Mouse (Mus musculus): ENCODE measurements around the gene Acp2. TPM values are rescaled to one million over a fixed set of nuclear protein-coding genes. Genes with fewer than 3 reads are reported as not detected.

The Acp2 gene
- polyA plus RNA-seq, 1 experiment, result 14.5 TPM

DNA sequence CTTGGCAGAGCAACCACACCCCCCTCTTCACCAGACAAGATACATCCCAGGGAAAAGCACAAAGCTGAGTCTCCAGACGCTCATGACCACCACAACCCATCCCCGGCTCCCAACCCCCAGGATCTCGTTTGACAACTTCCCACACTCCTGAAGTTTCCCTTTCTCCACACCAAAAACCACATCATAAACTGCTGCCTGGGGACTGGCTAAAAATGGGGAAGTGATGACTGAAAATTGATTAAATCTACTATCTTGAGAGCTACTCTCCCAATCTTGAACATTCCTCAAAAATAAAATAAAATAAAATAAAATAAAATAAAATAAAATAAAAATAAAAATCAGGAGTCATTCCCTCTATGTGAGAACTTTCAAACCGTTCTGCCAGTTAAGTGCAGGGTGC lies 39.7 kb upstream of the Acp2 start:
- Histone ChIP-seq H3K4me1 (ENCODE audit: control insufficient read depth, insufficient read depth, low read length) (no peaks in the 10 kb centered on the region), H3K9me3 (replicated peaks; ENCODE audit: control insufficient read depth, insufficient read depth, low read length, poor library complexity, severe bottlenecking) (no peaks in the 10 kb centered on the region), H3K27ac (ENCODE audit: insufficient read depth, low read length) (no peak overlapping the region), H3K27me3 (ENCODE audit: control insufficient read depth, insufficient read depth, low read length, poor library complexity, severe bottlenecking) (no peaks in the 10 kb centered on the region), H3K4me3 (ENCODE audit: low read depth, low read length) (no peak overlapping the region), H3K9ac (ENCODE audit: low read depth, poor library complexity, severe bottlenecking) (no peak overlapping the region), H3K36me3 (ENCODE audit: control insufficient read depth, insufficient read depth, low read length, poor library complexity, severe bottlenecking) (no peaks in the 10 kb centered on the region)
- TF ChIP-seq CTCF (IDR thresholded peaks at IDR 0.05; ENCODE audit: low read depth, low read length) (no peak), EP300 (IDR thresholded peaks at IDR 0.05; ENCODE audit: insufficient read depth, low read depth, low read length) (no peak), POLR2A (IDR thresholded peaks at IDR 0.05; ENCODE audit: insufficient read depth, low read length) (no peak)

DNA sequence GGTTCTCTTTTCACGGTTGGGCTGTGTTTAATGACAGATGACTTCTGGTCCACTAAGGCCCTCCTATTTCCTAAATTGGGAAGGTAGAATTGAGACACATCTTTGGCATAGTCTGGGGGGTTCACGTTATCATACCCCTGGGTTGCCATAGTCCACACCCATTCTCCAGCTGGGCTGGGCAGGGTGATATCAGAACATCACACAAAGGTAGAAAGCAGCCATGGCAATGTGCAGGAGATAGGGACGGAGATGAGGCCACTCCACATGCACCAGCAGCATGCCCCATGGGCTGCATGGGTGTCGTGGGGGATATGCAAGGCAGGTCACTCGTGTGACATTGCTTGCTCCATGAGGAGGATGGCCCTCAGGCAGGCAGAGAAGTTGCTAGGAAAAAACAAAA lies 39.2 kb upstream of the Acp2 start:
- no peak overlapping the region for H3K4me3 ChIP-seq (ENCODE audit: low read depth, low read length)
- H3K27me3 ChIP-seq (ENCODE audit: control insufficient read depth, insufficient read depth, low read length, poor library complexity, severe bottlenecking), result no peaks in the 10 kb centered on the region
- no peak overlapping the region for H3K9ac ChIP-seq (ENCODE audit: low read depth, poor library complexity, severe bottlenecking)
- TF ChIP-seq CTCF (IDR thresholded peaks at IDR 0.05; ENCODE audit: low read depth, low read length) (no peak), POLR2A (IDR thresholded peaks at IDR 0.05; ENCODE audit: insufficient read depth, low read length) (no peak), EP300 (IDR thresholded peaks at IDR 0.05; ENCODE audit: insufficient read depth, low read depth, low read length) (no peak)
- no peaks in the 10 kb centered on the region for H3K36me3 ChIP-seq (ENCODE audit: control insufficient read depth, insufficient read depth, low read length, poor library complexity, severe bottlenecking)
- H3K4me1 ChIP-seq (ENCODE audit: control insufficient read depth, insufficient read depth, low read length), result no peaks in the 10 kb centered on the region
- H3K27ac ChIP-seq (ENCODE audit: insufficient read depth, low read length), result no peak overlapping the region
- H3K9me3 ChIP-seq (replicated peaks; ENCODE audit: control insufficient read depth, insufficient read depth, low read length, poor library complexity, severe bottlenecking), result no peaks in the 10 kb centered on the region

DNA sequence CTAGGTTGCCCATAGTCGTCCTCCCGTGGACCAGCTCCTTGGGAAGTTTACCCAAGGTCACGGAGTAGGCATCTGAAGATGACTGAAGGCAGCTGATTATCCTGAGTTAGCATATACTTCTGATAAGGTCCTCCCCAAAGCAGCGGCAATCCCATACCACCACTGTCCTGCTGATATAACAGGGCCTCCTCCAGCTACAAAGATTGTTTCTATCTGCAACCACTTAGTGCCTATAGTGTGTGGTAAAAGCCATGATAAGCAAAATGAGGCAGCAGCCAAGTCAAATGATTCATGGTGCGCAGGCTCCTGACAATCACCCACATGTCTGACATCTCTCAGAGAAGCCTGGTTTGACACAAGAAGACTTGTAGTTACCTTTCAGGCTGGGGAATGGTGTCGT lies 37.7 kb upstream of the Acp2 start:
- Histone ChIP-seq H3K36me3 (ENCODE audit: control insufficient read depth, insufficient read depth, low read length, poor library complexity, severe bottlenecking) (no peaks in the 10 kb centered on the region), H3K9ac (ENCODE audit: low read depth, poor library complexity, severe bottlenecking) (no peak overlapping the region)
- TF ChIP-seq POLR2A (IDR thresholded peaks at IDR 0.05; ENCODE audit: insufficient read depth, low read length), result no peak
- TF ChIP-seq EP300 (IDR thresholded peaks at IDR 0.05; ENCODE audit: insufficient read depth, low read depth, low read length), result no peak
- TF ChIP-seq CTCF (IDR thresholded peaks at IDR 0.05; ENCODE audit: low read depth, low read length), result no peak

DNA sequence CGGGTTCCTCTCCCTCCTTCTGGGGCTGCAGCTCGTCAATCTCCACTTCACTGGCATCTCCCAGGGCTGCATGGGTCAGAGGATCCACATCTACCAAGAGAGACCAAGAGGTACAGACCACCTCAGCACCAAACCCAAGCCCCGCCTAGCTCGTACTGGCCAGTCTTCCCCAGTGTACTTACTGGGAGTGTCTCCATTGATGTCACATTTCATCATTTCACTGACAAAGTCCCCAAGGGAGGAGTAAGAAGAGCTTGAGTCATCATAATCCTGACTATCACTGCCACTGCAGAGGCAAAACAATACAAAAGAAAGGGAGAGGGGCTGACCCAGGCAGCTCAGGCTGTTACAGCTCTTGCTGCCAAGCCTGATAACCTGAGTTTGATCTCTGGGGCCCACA lies 35.1 kb upstream of the Acp2 start:
- Histone ChIP-seq H3K36me3 (ENCODE audit: control insufficient read depth, insufficient read depth, low read length, poor library complexity, severe bottlenecking) (no peaks in the 10 kb centered on the region), H3K4me1 (ENCODE audit: control insufficient read depth, insufficient read depth, low read length) (peaks cover 1% of the 10 kb centered on the region), H3K9me3 (replicated peaks; ENCODE audit: control insufficient read depth, insufficient read depth, low read length, poor library complexity, severe bottlenecking) (no peaks in the 10 kb centered on the region), H3K27ac (ENCODE audit: insufficient read depth, low read length) (no peak overlapping the region), H3K4me3 (ENCODE audit: low read depth, low read length) (no peak overlapping the region), H3K9ac (ENCODE audit: low read depth, poor library complexity, severe bottlenecking) (no peak overlapping the region), H3K27me3 (ENCODE audit: control insufficient read depth, insufficient read depth, low read length, poor library complexity, severe bottlenecking) (no peaks in the 10 kb centered on the region)
- TF ChIP-seq EP300 (IDR thresholded peaks at IDR 0.05; ENCODE audit: insufficient read depth, low read depth, low read length) (no peak), POLR2A (IDR thresholded peaks at IDR 0.05; ENCODE audit: insufficient read depth, low read length) (no peak), CTCF (IDR thresholded peaks at IDR 0.05; ENCODE audit: low read depth, low read length) (no peak)

More for the DNA sequence above, 37.7 kb upstream of the Acp2 start:
- H3K4me1 ChIP-seq (ENCODE audit: control insufficient read depth, insufficient read depth, low read length), result no peaks in the 10 kb centered on the region
- H3K9me3 ChIP-seq (replicated peaks; ENCODE audit: control insufficient read depth, insufficient read depth, low read length, poor library complexity, severe bottlenecking), result no peaks in the 10 kb centered on the region
- no peak overlapping the region for H3K4me3 ChIP-seq (ENCODE audit: low read depth, low read length)
- no peaks in the 10 kb centered on the region for H3K27me3 ChIP-seq (ENCODE audit: control insufficient read depth, insufficient read depth, low read length, poor library complexity, severe bottlenecking)
- H3K27ac ChIP-seq (ENCODE audit: insufficient read depth, low read length), result no peak overlapping the region

DNA sequence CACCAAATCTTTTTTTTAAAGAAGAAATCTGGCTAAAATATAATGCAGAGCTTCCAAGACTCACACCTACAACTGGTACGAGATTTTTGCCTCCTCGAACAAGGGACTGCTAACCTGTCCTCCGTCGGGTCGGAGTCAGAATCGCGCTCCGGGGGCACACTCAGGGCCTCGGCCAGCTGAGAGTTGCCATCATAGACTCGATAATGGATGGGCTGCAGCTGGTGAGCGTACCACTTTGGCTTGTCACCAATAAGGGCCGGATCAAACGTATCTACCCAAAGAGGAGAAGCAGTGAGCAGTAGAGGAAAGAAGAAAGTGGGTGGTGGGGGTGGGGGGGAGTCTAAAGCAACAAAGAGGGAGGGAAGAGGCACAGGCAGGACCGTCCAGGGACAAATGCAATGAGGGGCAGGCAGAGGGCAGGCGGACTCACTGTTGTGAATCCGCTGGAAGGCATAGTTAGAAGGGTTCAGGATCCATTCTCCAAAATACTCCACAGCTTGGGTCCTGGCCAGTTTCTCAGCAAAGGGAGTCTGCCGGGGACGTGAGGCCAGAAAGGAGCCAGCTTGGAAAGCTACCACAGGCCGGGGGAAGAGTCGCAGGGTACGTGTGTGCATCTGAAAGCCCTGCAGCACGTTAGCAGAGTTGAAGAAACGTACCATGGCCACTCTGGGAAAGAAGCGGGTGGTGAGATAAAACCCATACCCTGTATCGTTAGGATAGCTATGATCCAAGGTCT lies 32.9 kb upstream of the Acp2 start:
- Histone ChIP-seq H3K27me3 (ENCODE audit: control insufficient read depth, insufficient read depth, low read length, poor library complexity, severe bottlenecking) (no peaks in the 10 kb centered on the region), H3K27ac (ENCODE audit: insufficient read depth, low read length) (no peak overlapping the region), H3K9me3 (replicated peaks; ENCODE audit: control insufficient read depth, insufficient read depth, low read length, poor library complexity, severe bottlenecking) (no peaks in the 10 kb centered on the region), H3K4me3 (ENCODE audit: low read depth, low read length) (no peak overlapping the region), H3K4me1 (ENCODE audit: control insufficient read depth, insufficient read depth, low read length) (peaks cover 1% of the 10 kb centered on the region), H3K36me3 (ENCODE audit: control insufficient read depth, insufficient read depth, low read length, poor library complexity, severe bottlenecking) (no peaks in the 10 kb centered on the region), H3K9ac (ENCODE audit: low read depth, poor library complexity, severe bottlenecking) (no peak overlapping the region)
- TF ChIP-seq EP300 (IDR thresholded peaks at IDR 0.05; ENCODE audit: insufficient read depth, low read depth, low read length) (no peak), CTCF (IDR thresholded peaks at IDR 0.05; ENCODE audit: low read depth, low read length) (no peak), POLR2A (IDR thresholded peaks at IDR 0.05; ENCODE audit: insufficient read depth, low read length) (no peak)

DNA sequence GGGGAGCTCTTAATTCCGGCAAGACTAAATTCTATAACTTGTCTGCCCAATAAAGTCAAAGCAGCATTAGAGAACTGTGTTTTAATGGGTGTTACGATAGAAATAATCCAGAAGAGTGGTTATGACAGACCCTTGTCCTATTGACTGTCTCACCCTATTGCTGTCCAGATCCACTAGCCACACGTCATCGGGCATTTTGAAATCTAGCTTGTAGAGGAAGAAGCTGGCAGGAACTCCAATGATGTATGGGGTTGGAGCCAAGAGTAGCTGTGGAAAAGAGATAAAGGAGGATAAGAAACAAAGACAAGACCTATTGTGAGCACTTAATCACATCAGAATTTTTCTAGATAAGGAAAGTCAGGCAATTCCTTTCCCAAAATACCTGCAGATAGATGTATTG lies 27.2 kb upstream of the Acp2 start:
- Histone ChIP-seq H3K27me3 (ENCODE audit: control insufficient read depth, insufficient read depth, low read length, poor library complexity, severe bottlenecking) (no peaks in the 10 kb centered on the region), H3K4me3 (ENCODE audit: low read depth, low read length) (no peak overlapping the region), H3K9ac (ENCODE audit: low read depth, poor library complexity, severe bottlenecking) (no peak overlapping the region), H3K36me3 (ENCODE audit: control insufficient read depth, insufficient read depth, low read length, poor library complexity, severe bottlenecking) (no peaks in the 10 kb centered on the region), H3K4me1 (ENCODE audit: control insufficient read depth, insufficient read depth, low read length) (peaks cover 1% of the 10 kb centered on the region), H3K27ac (ENCODE audit: insufficient read depth, low read length) (no peak overlapping the region), H3K9me3 (replicated peaks; ENCODE audit: control insufficient read depth, insufficient read depth, low read length, poor library complexity, severe bottlenecking) (no peaks in the 10 kb centered on the region)
- TF ChIP-seq POLR2A (IDR thresholded peaks at IDR 0.05; ENCODE audit: insufficient read depth, low read length) (no peak), CTCF (IDR thresholded peaks at IDR 0.05; ENCODE audit: low read depth, low read length) (no peak), EP300 (IDR thresholded peaks at IDR 0.05; ENCODE audit: insufficient read depth, low read depth, low read length) (no peak)
